Mouse (Mus musculus) neutrophil, adult 5-6 weeks (primary cell): ENCODE results near the gene Kdm8. TPM values are rescaled to one million over a fixed set of nuclear protein-coding genes. Genes with fewer than 3 reads are reported as not detected.
"Not testable (repeated sequence)": the region's sequence is repeated elsewhere in the genome, so short reads cannot be mapped to it uniquely, and the experiment has no call there.

Experiments
- ATAC-seq: fragments of 151-379, 151-347 bp; 2 replicates; pipeline ENCODE4 v1.8.0; 2017; ENCODE audit warnings: mild to moderate bottlenecking, moderate TSS enrichment; ENCODE audit not compliant: insufficient number of reproducible peaks, poor library complexity, low FRiP score, severe bottlenecking; ENCODE audit errors: extremely low read depth
- total RNA-seq: library from RNA; stranded (forward); fragments of 200-1000 nt; gene quantifications from 2 replicates; pipeline ENCODE4 v1.2.3, GENCODE M21; 2017

Gene Kdm8
- total RNA-seq = 4.1 TPM in 2 replicates

- ATAC-seq = peak; percentile 86
Observed at GRCm38 (mm10) chr7:125444464-125445401, at the start of gene Kdm8. Gene Kdm8, plus strand, starts transcription at chr7:125444676.

GRCm38 (mm10) chr7:125398116-125398515 lies 46.4 kb upstream of the Kdm8 start:
- ATAC-seq = no peak

GRCm38 (mm10) chr7:125398687-125399086 lies 45.8 kb upstream of the Kdm8 start:
- ATAC-seq = no peak

GRCm38 (mm10) chr7:125407136-125407535 lies 37.3 kb upstream of the Kdm8 start:
- ATAC-seq = no peak

GRCm38 (mm10) chr7:125415087-125415486 lies 29.4 kb upstream of the Kdm8 start:
- ATAC-seq = no peak

GRCm38 (mm10) chr7:125415776-125416175 lies 28.7 kb upstream of the Kdm8 start:
- ATAC-seq = no peak

GRCm38 (mm10) chr7:125416762-125417161 lies 27.7 kb upstream of the Kdm8 start:
- ATAC-seq = no peak

- ATAC-seq = no peak
Observed at GRCm38 (mm10) chr7:125418413-125418812, 26.1 kb upstream of the Kdm8 start.

GRCm38 (mm10) chr7:125420190-125420589 lies 24.3 kb upstream of the Kdm8 start:
- ATAC-seq = peak; percentile 63; the same call in 1 of the 2 replicates

GRCm38 (mm10) chr7:125421911-125422310 lies 22.6 kb upstream of the Kdm8 start:
- ATAC-seq = no peak

GRCm38 (mm10) chr7:125423056-125423455 lies 21.4 kb upstream of the Kdm8 start:
- 0 out of 2 replicates have a peak, but pooled peaks have one; percentile 21 for ATAC-seq

GRCm38 (mm10) chr7:125427492-125428090 lies 16.9 kb upstream of the Kdm8 start:
- no peak for ATAC-seq

- 0 out of 2 replicates have a peak, but pooled peaks have one; percentile 7 for ATAC-seq
Observed at GRCm38 (mm10) chr7:125428381-125428780, 16.1 kb upstream of the Kdm8 start.

- not testable (repeated sequence) for ATAC-seq
Observed at GRCm38 (mm10) chr7:125428816-125429500, 15.5 kb upstream of the Kdm8 start.

GRCm38 (mm10) chr7:125430170-125430842 lies 14.2 kb upstream of the Kdm8 start:
- no peak for ATAC-seq

- ATAC-seq = no peak
Observed at GRCm38 (mm10) chr7:125433874-125434273, 10.6 kb upstream of the Kdm8 start.

GRCm38 (mm10) chr7:125434666-125435290 lies 9.7 kb upstream of the Kdm8 start:
- ATAC-seq = no peak

GRCm38 (mm10) chr7:125442323-125442722 lies 2.2 kb upstream of the Kdm8 start:
- ATAC-seq = no peak

- no peak for ATAC-seq
Observed at GRCm38 (mm10) chr7:125444076-125444463, 406 bp upstream of the Kdm8 start.
